9 mouse cellular contexts compared by ENCODE assay signal in genomic region chr7:64497438-64497837, GRCm38 (mm10). TPM values are rescaled to one million over a fixed set of nuclear protein-coding genes. Genes with fewer than 3 reads are reported as not detected.
A peak's percentile ranks its signal among the peaks of the same experiment; 100 is the strongest.
DNase-seq lines count a peak whose midpoint lies in the region; TF ChIP-seq lines count a peak whose summit lies in the region.
"Had no signal": no experiment of that assay in that cellular context is flagged by ENCODE, and none has a peak within 500 bp of the region (broad histone marks: within the 10 kb centered on the region; RNA-seq: fewer than 3 reads in every experiment).

No protein-coding gene starts in this region.

- H3K27me3 ChIP-seq in kidney, adult 2 months (replicated peaks; ENCODE audit: control insufficient read depth, insufficient read depth, low read length): 0 out of 2 replicates have a peak, but pooled peaks cover 2% of the 10 kb centered on the region

- no peak for TF ChIP-seq POLR2A in kidney, adult 2 months (IDR thresholded peaks at IDR 0.05; ENCODE audit: low read depth, low read length)

- no peak overlapping the region for H3K27ac ChIP-seq in kidney, adult 2 months (ENCODE audit: insufficient read depth, low read depth, low read length)

- peak; percentile 48 for TF ChIP-seq CTCF in kidney, adult 2 months (conservative IDR thresholded peaks at IDR 0.05; ENCODE audit: insufficient read depth, insufficient read length, low read depth, low read length)

- no peaks in the 10 kb centered on the region for H3K4me1 ChIP-seq in kidney, adult 2 months (ENCODE audit: control insufficient read depth, insufficient read depth, low read length)

- H3K4me3 ChIP-seq in kidney, adult 2 months (ENCODE audit: insufficient read depth, low read depth, low read length): no peak overlapping the region

- WGBS in kidney, adult 2 months: 45% methylated on average over 10 of the region's 10 CpGs

- H3K36me3 ChIP-seq in kidney, adult 2 months (ENCODE audit: control insufficient read depth, insufficient read depth, low read length): no peaks in the 10 kb centered on the region

- no peak for DNase-seq in kidney, adult 2 months
- no peak for DNase-seq in kidney, adult 8-10 months
- DNase-seq in 3T3-L1 (ENCODE audit: low read depth, low spot score) (peak; percentile 6), NIH3T3 (ENCODE audit: low read depth) (peak; percentile 13)
- peak; percentile 1 to 9 for DNase-seq in layer of hippocampus, adult 8-10 months (ENCODE audit: low spot score in 2 of 2)
- DNase-seq in thymus, postnatal 25 days: peak; percentile 14
- DNase-seq in gastrocnemius, postnatal 10 days: no peak
- no peak for DNase-seq in urinary bladder, postnatal 4 days (ENCODE audit: low spot score in 2 of 2)

RNA-seq across cellular contexts. Expression of gene Apba2, which starts 4.1 kb away (rescaled TPM):
- 0.48 TPM in 2 replicates for polyA plus RNA-seq in kidney, adult 2 months (2012; rRNA removed)
- total RNA-seq in layer of hippocampus, adult 8-10 months (2022): 100 to 1,000 TPM; 231 to 246 (median 238) TPM
- 1 to 10 TPM in 1 of 2 experiments, under 1 TPM in 1; 0.49 to 1.1 TPM for total RNA-seq in gastrocnemius, postnatal 10 days (2021)
- total RNA-seq: neutrophil, adult 5-6 weeks had no signal

Comparison
In these comparisons a context has a peak if more than half of its experiments do, and no peak if none do; other contexts are left out.
1. DNase-seq: peak in 3T3-L1 (single experiment), NIH3T3 (single experiment), layer of hippocampus, adult 8-10 months (2 of 2) and thymus, postnatal 25 days (single experiment); none in kidney, adult 2 months (single experiment), kidney, adult 8-10 months (0 of 2), gastrocnemius, postnatal 10 days (single experiment) and urinary bladder, postnatal 4 days (0 of 2).
2. RNA of gene Apba2, which starts 4.1 kb away (total RNA-seq): 231 to 246 TPM in layer of hippocampus, adult 8-10 months; 0.49 to 1.1 TPM in gastrocnemius, postnatal 10 days; every median in the first group is over 100 times any median in the second.